Mouse (Mus musculus): ENCODE measurements around the gene Polr1e.
"Not testable (repeated sequence)": the region's sequence is repeated elsewhere in the genome, so short reads cannot be mapped to it uniquely, and the experiment has no call there.

The Polr1e gene

GRCm38 (mm10) chr4:45063836-45064235 lies 45.5 kb downstream of the Polr1e start:
- not testable (repeated sequence) for DNase-seq (ENCODE audit: low spot score)

GRCm38 (mm10) chr4:45064577-45064976 lies 46.2 kb downstream of the Polr1e start:
- DNase-seq (ENCODE audit: low spot score): no peak

- no peak for DNase-seq (ENCODE audit: low spot score)
Observed at GRCm38 (mm10) chr4:45066036-45066730, 47.8 kb downstream of the Polr1e start.

- no peak for DNase-seq (ENCODE audit: low spot score)
Observed at GRCm38 (mm10) chr4:45067742-45068141, 49.4 kb downstream of the Polr1e start.

- no peak for DNase-seq (ENCODE audit: low spot score)
Observed at GRCm38 (mm10) chr4:45072261-45072973, 54.0 kb downstream of the Polr1e start.

- no peak for DNase-seq (ENCODE audit: low spot score)
Observed at GRCm38 (mm10) chr4:45073544-45073943, 55.2 kb downstream of the Polr1e start.

GRCm38 (mm10) chr4:45081041-45081440 lies 62.7 kb downstream of the Polr1e start:
- not testable (repeated sequence) for DNase-seq (ENCODE audit: low spot score)

- no peak for DNase-seq (ENCODE audit: low spot score)
Observed at GRCm38 (mm10) chr4:45082951-45083350, 64.6 kb downstream of the Polr1e start.

GRCm38 (mm10) chr4:45083487-45083886 lies 65.1 kb downstream of the Polr1e start:
- DNase-seq (ENCODE audit: low spot score): no peak

GRCm38 (mm10) chr4:45084021-45084894 lies 65.9 kb downstream of the Polr1e start, which contains the start of gene Fbxo10:
Gene Fbxo10 (minus strand): TSS chr4:45084604.
- DNase-seq (ENCODE audit: low spot score): peak; percentile 76

- DNase-seq (ENCODE audit: low spot score): no peak
Observed at GRCm38 (mm10) chr4:45084895-45085290, 66.5 kb downstream of the Polr1e start.
